Mouse (Mus musculus) neural tube, embryonic 14.5 days (tissue): ENCODE data around the gene Jsrp1. TPM values are rescaled to one million over a fixed set of nuclear protein-coding genes. Genes with fewer than 3 reads are reported as not detected.

Experiments used
- ATAC-seq: fragments of 200-750 bp; cut with Nextera tagmentation; 2 replicates; pipeline ENCODE4 v1.8.0; 2017; ENCODE audit warnings: low read depth, mild to moderate bottlenecking, moderate TSS enrichment, moderate library complexity
- H3K27ac ChIP-seq: fragments of 300-500 bp; sonication (generic); 2 replicates; pipeline ENCODE4 v1.5.1; 2014; ENCODE audit warnings: low read depth, mild to moderate bottlenecking, control low read depth, low read length, moderate library complexity, mixed read lengths
- H3K27me3 ChIP-seq: fragments of 300-500 bp; sonication (generic); 2 replicates; pipeline ENCODE4 v1.6.1; 2014; ENCODE audit warnings: low read length; ENCODE audit not compliant: control insufficient read depth, insufficient read depth
- H3K36me3 ChIP-seq: fragments of 300-500 bp; sonication (generic); 2 replicates; pipeline ENCODE4 v1.6.1; 2014; ENCODE audit warnings: low read length, mixed read lengths; ENCODE audit not compliant: control insufficient read depth, insufficient read depth
- H3K4me1 ChIP-seq: fragments of 300-500 bp; sonication (generic); 2 replicates; pipeline ENCODE4 v1.6.1; 2014; ENCODE audit warnings: low read length; ENCODE audit not compliant: control insufficient read depth, insufficient read depth
- H3K4me2 ChIP-seq: fragments of 300-500 bp; sonication (generic); 2 replicates; pipeline ENCODE4 v1.6.1; 2014; ENCODE audit warnings: mild to moderate bottlenecking, low read depth, low read length, control low read depth
- H3K4me3 ChIP-seq: fragments of 300-500 bp; sonication (generic); 2 replicates; pipeline ENCODE4 v1.5.1; 2014; ENCODE audit warnings: low read depth, low read length, control low read depth, mixed read lengths
- H3K9ac ChIP-seq: fragments of 300-500 bp; sonication (generic); replicated peaks from 2 replicates; pipeline ENCODE4 v1.6.1; 2014; ENCODE audit warnings: low read depth, mild to moderate bottlenecking, control low read depth, low read length, mixed read lengths
- H3K9me3 ChIP-seq: fragments of 300-500 bp; sonication (generic); 2 replicates; pipeline ENCODE4 v1.6.1; 2016; ENCODE audit warnings: low read length; ENCODE audit not compliant: control insufficient read depth
- WGBS: fragments of 180-500 bp; shearing (Covaris S2); extraction: QIAGEN DNeasy Blood & Tissue Kit; methylation state at CpG from one replicate; pipeline ENCODE4 v1.1.7; 2014; 5-methylcytosine and 5-hydroxymethylcytosine counted together
- polyA plus RNA-seq: library from polyadenylated mRNA; unstranded; fragments of >200 nt; fragmentation: Nextera tagmentation; extraction: Ambion mirVana; gene quantifications from 2 replicates; pipeline ENCODE4 v1.2.1, GENCODE M21; 2014

Gene Jsrp1
- polyA plus RNA-seq, 1 experiment from 2014 or later: 0.74 TPM

- H3K27me3 ChIP-seq: peaks cover 2% of the 10 kb centered on the region; the same call in 1 of the 2 replicates
- H3K36me3 ChIP-seq: peaks cover 19% of the 10 kb centered on the region
- H3K9ac ChIP-seq: peak within 1 kb of the TSS; percentile 82
- peaks cover 22% of the 10 kb centered on the region for H3K4me1 ChIP-seq
- peak within 1 kb of the TSS; percentile 99 for H3K4me2 ChIP-seq
- H3K27ac ChIP-seq: peak within 1 kb of the TSS; percentile 40
- H3K9me3 ChIP-seq: no peaks in the 10 kb centered on the region
- WGBS: under 1% methylated on average over 80 of the region's 81 CpGs
- H3K4me3 ChIP-seq: peak within 1 kb of the TSS; percentile 99
- ATAC-seq: peak; percentile 76
These were observed 41.8 kb upstream of the Jsrp1 start, which contains the start of the genes Lsm7 and Sppl2b for GRCm38 (mm10) chr10:80854913-80855748. Gene Lsm7 (minus strand): TSS chr10:80855209. Gene Sppl2b (plus strand): TSS chr10:80855275.

GRCm38 (mm10) chr10:80848571-80848970, 35.3 kb upstream of the Jsrp1 start:
- ATAC-seq: no peak

GRCm38 (mm10) chr10:80845732-80846131, 32.4 kb upstream of the Jsrp1 start:
- no peak overlapping the region for H3K27ac ChIP-seq
- H3K4me2 ChIP-seq: no peak overlapping the region
- H3K9me3 ChIP-seq: no peaks in the 10 kb centered on the region
- WGBS: 76% methylated on average over 12 of the region's 12 CpGs
- 0 out of 2 replicates have a peak, but pooled peaks cover 4% of the 10 kb centered on the region for H3K36me3 ChIP-seq
- H3K4me3 ChIP-seq: no peak overlapping the region
- H3K27me3 ChIP-seq: peaks cover 28% of the 10 kb centered on the region
- no peaks in the 10 kb centered on the region for H3K4me1 ChIP-seq
- no peak for ATAC-seq
- H3K9ac ChIP-seq: no peak overlapping the region

More at GRCm38 (mm10) chr10:80848571-80848970, 35.3 kb upstream of the Jsrp1 start:
- peaks cover 16% of the 10 kb centered on the region for H3K27me3 ChIP-seq
- 8% methylated on average over 10 of the region's 10 CpGs for WGBS
- H3K4me3 ChIP-seq: no peak overlapping the region
- no peak overlapping the region for H3K9ac ChIP-seq
- H3K4me1 ChIP-seq: no peaks in the 10 kb centered on the region
- H3K27ac ChIP-seq: no peak overlapping the region
- no peak overlapping the region for H3K4me2 ChIP-seq
- H3K36me3 ChIP-seq: peaks cover 19% of the 10 kb centered on the region
- no peaks in the 10 kb centered on the region for H3K9me3 ChIP-seq

- ATAC-seq: no peak
- Histone ChIP-seq H3K9ac (no peak overlapping the region), H3K27ac (no peak overlapping the region), H3K4me2 (no peak overlapping the region), H3K4me3 (no peak overlapping the region), H3K27me3 (peaks cover 28% of the 10 kb centered on the region), H3K36me3 (0 out of 2 replicates have a peak, but pooled peaks cover under 1% of the 10 kb centered on the region), H3K9me3 (no peaks in the 10 kb centered on the region), H3K4me1 (no peaks in the 10 kb centered on the region)
- WGBS: 78% methylated on average over 8 of the region's 8 CpGs
These were observed 31.9 kb upstream of the Jsrp1 start for GRCm38 (mm10) chr10:80845055-80845693.

GRCm38 (mm10) chr10:80843931-80844547, 30.7 kb upstream of the Jsrp1 start, which contains the start of gene Lingo3:
Gene Lingo3 (minus strand): TSS chr10:80844039.
- Histone ChIP-seq H3K27me3 (peaks cover 28% of the 10 kb centered on the region), H3K4me3 (peak within 1 kb of the TSS; percentile 46), H3K4me2 (peak within 1 kb of the TSS; percentile 76), H3K27ac (no peak within 1 kb of the TSS), H3K36me3 (no peaks in the 10 kb centered on the region), H3K4me1 (no peaks in the 10 kb centered on the region), H3K9me3 (no peaks in the 10 kb centered on the region), H3K9ac (peak within 1 kb of the TSS; percentile 66)
- 9% methylated on average over 27 of the region's 51 CpGs for WGBS
- ATAC-seq: peak; percentile 67

GRCm38 (mm10) chr10:80843087-80843930, 30.0 kb upstream of the Jsrp1 start:
- no peaks in the 10 kb centered on the region for H3K36me3 ChIP-seq
- ATAC-seq: peak; percentile 47; the same call in 1 of the 2 replicates
- WGBS: 10% methylated on average over 25 of the region's 32 CpGs
- peak overlapping the region; percentile 66 for H3K9ac ChIP-seq
- H3K27me3 ChIP-seq: peaks cover 28% of the 10 kb centered on the region
- no peak overlapping the region for H3K27ac ChIP-seq
- peak overlapping the region; percentile 76 for H3K4me2 ChIP-seq
- H3K9me3 ChIP-seq: no peaks in the 10 kb centered on the region
- peak overlapping the region; percentile 46 for H3K4me3 ChIP-seq
- no peaks in the 10 kb centered on the region for H3K4me1 ChIP-seq

- Histone ChIP-seq H3K4me1 (no peaks in the 10 kb centered on the region), H3K4me2 (no peak overlapping the region), H3K4me3 (no peak overlapping the region), H3K27me3 (peaks cover 28% of the 10 kb centered on the region), H3K27ac (no peak overlapping the region), H3K9me3 (no peaks in the 10 kb centered on the region), H3K9ac (no peak overlapping the region), H3K36me3 (no peaks in the 10 kb centered on the region)
- ATAC-seq: no peak
- 85% methylated on average over 15 of the region's 15 CpGs for WGBS
These were observed 29.0 kb upstream of the Jsrp1 start for GRCm38 (mm10) chr10:80842334-80842733.

- Histone ChIP-seq H3K9me3 (no peaks in the 10 kb centered on the region), H3K36me3 (no peaks in the 10 kb centered on the region), H3K27ac (no peak overlapping the region), H3K4me2 (no peak overlapping the region), H3K4me1 (no peaks in the 10 kb centered on the region), H3K4me3 (no peak overlapping the region), H3K9ac (no peak overlapping the region), H3K27me3 (peaks cover 28% of the 10 kb centered on the region)
- 70% methylated on average over 2 of the region's 2 CpGs for whole genome bisulfite sequencing
- ATAC-seq: no peak
These were observed 28.4 kb upstream of the Jsrp1 start for GRCm38 (mm10) chr10:80841685-80842084.
